Mouse (Mus musculus): ENCODE data around the gene Uqcrc1. TPM values are rescaled to one million over a fixed set of nuclear protein-coding genes. Genes with fewer than 3 reads are reported as not detected.

Uqcrc1 gene
- 422 and 705 TPM in 2 replicates for polyA plus RNA-seq (2012; ENCODE audit: low replicate concordance)

DNA sequence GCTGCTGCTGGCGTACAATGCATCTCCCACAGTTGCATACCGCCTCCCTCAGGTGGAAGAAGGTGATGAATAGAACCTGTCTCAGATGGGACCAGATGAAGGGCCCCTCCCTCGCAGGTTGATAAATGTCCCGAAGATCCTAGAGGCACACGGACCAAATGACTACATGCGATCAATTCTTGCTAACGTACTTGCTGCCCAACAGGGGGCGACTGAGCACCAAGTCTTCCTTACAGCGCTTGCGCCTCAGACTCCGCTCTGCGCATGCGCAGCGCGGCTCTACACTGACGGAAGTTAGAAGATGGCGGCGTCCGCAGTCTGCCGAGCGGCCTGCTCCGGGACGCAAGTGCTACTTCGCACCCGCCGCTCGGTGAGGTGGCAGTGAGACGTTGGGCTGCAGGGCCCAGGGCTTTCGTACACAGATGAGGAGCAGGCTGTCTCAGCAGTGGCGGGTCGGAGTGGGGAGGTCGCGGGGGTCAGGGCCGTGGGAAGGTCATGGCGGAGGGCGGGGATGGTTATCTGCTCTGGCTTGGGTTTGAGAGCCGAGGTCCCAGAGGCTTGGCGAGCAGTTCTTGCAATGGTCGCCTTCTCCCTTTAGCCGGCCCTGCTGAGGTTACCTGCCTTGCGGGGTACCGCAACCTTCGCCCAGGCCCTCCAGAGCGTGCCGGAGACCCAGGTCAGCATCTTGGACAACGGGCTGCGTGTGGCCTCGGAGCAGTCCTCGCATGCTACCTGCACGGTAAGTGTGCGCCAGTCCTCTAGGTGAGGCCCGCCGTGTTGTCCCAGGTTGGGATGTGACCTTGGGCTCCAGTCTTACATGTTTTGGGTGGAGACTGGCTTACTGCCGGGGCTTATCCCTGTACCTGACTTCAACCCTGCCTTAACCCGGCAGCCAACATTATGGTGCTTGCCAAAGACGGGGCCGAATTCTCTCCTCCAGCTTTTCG is at the start of gene Uqcrc1:
Gene Uqcrc1 (plus strand): TSS at position 216 of the 947 bp plus-strand sequence.

DNA sequence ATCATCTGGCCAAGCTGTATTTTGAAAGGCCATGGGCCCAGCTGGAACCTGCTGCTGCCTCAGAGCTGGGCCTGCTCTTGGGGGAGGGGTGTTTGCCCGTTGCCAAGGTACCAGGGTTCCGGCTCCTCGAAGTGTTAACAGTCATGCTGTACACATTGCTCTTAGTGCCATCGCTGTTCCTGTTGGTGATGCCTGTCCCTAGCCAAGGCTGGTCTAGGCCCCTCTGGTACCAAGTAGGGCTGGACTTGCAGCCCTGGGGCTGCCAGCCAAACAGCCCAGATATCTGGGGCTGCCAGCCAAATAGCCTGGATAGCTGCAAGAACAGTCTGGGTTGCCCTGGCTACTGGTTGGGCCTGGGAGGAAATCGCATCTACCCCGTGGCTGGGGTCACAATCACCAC is 21.9 kb upstream of the Uqcrc1 start, which contains the start of gene Tmem89:
Gene Tmem89 (plus strand): TSS at position 129 of the 400 bp plus-strand sequence.

GRCm38 (mm10) chr9:108953081-108953636 is 16.7 kb downstream of the Uqcrc1 start, which contains the start of gene Col7a1:
Col7a1 (plus strand) TSS chr9:108953586.

DNA sequence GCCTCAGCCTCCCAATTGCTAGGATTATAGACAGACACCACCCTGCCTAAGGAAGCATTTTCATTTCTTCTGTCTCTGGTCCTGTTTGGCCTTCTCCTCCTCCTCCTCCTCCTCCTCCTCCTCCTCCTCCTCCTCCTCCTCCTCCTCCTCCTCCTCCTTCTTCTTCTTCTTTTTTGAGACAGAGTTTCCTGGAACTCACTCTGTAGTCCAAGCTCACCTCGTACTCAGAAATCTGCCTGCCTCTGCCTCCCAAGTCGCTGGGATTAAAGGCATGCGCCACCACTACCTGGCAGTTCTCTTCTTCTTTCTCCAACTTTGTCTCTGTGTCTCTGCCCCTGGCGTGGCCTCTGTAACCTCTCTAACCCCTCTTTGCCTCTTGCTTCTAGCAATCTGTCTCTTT is 49.3 kb downstream of the Uqcrc1 start, which contains the start of gene Ucn2:
Gene Ucn2 (plus strand): TSS at position 301 of the 400 bp plus-strand sequence.

GRCm38 (mm10) chr9:108991428-108992084 is 55.1 kb downstream of the Uqcrc1 start, which contains the start of gene Pfkfb4:
Pfkfb4 (plus strand) TSS chr9:108991778.

Other genes with a start within 250 kb of the Uqcrc1 start
- gene Prkar2a, start 247.3 kb upstream of the Uqcrc1 start, polyA plus RNA-seq (2012; ENCODE audit: low replicate concordance) = 15.9 and 24.3 TPM in 2 replicates
- gene Ip6k2, start 152.8 kb upstream of the Uqcrc1 start, polyA plus RNA-seq (2012; ENCODE audit: low replicate concordance) = 20.1 and 24.8 TPM in 2 replicates
- 7.7 and 13.2 TPM in 2 replicates for gene Nckipsd, start 128.3 kb upstream of the Uqcrc1 start, polyA plus RNA-seq (2012; ENCODE audit: low replicate concordance)
- gene Celsr3, start 110.3 kb upstream of the Uqcrc1 start, polyA plus RNA-seq (2012; ENCODE audit: low replicate concordance) = 0.09 and 0.69 TPM in 2 replicates
- 5.3 and 8.4 TPM in 2 replicates for gene Slc26a6, start 83.3 kb upstream of the Uqcrc1 start, polyA plus RNA-seq (2012; ENCODE audit: low replicate concordance)
- gene Tmem89, start 22.0 kb upstream of the Uqcrc1 start, polyA plus RNA-seq (2012; ENCODE audit: low replicate concordance) = not detected in 2 replicates
- 1.0 and 1.1 TPM in 2 replicates for gene Col7a1, start 17.0 kb downstream of the Uqcrc1 start, polyA plus RNA-seq (2012; ENCODE audit: low replicate concordance)
- not detected in 2 replicates for gene Ucn2, start 49.4 kb downstream of the Uqcrc1 start, polyA plus RNA-seq (2012; ENCODE audit: low replicate concordance)
- 1.0 and 2.1 TPM in 2 replicates for gene Pfkfb4, start 55.1 kb downstream of the Uqcrc1 start, polyA plus RNA-seq (2012; ENCODE audit: low replicate concordance)
- 2,043 and 2,626 TPM in 2 replicates for gene Shisa5, start 101.9 kb downstream of the Uqcrc1 start, polyA plus RNA-seq (2012; ENCODE audit: low replicate concordance)
- gene Trex1, start 123.1 kb downstream of the Uqcrc1 start, polyA plus RNA-seq (2012; ENCODE audit: low replicate concordance) = 14.6 and 37.0 TPM in 2 replicates
- 6.7 and 7.7 TPM in 2 replicates for gene Atrip, start 137.5 kb downstream of the Uqcrc1 start, polyA plus RNA-seq (2012; ENCODE audit: low replicate concordance)
- gene Ccdc51, start 145.9 kb downstream of the Uqcrc1 start, polyA plus RNA-seq (2012; ENCODE audit: low replicate concordance) = 3.2 and 8.2 TPM in 2 replicates
- gene Tma7, start 146.0 kb downstream of the Uqcrc1 start, polyA plus RNA-seq (2012; ENCODE audit: low replicate concordance) = 89.1 and 139 TPM in 2 replicates
- 0.17 and 0.63 TPM in 2 replicates for gene Plxnb1, start 158.8 kb downstream of the Uqcrc1 start, polyA plus RNA-seq (2012; ENCODE audit: low replicate concordance)
- not detected in 2 replicates for gene Fbxw21, start 225.4 kb downstream of the Uqcrc1 start, polyA plus RNA-seq (2012; ENCODE audit: low replicate concordance)

Data from leukemia stem cell, adult 10-12 weeks (primary cell).